Mouse (Mus musculus): ENCODE data around the gene Fbxw2.

GRCm38 (mm10) chr2:34827591-34827990 lies 1.5 kb upstream of the Fbxw2 start:
- no peak for TF ChIP-seq EP300 (IDR thresholded peaks at IDR 0.05)
- no peak for TF ChIP-seq CTCF (IDR thresholded peaks at IDR 0.05)

All from lung, postnatal 0 days (tissue).